Mouse (Mus musculus): ENCODE results near the gene Habp2. TPM values are rescaled to one million over a fixed set of nuclear protein-coding genes. Genes with fewer than 3 reads are reported as not detected.

Gene Habp2
- polyA plus RNA-seq (2016; fragmentation: Nextera tagmentation; extraction: Ambion mirVana), result 0.13 TPM in 1 of 2 replicates, not detected in the other

DNA sequence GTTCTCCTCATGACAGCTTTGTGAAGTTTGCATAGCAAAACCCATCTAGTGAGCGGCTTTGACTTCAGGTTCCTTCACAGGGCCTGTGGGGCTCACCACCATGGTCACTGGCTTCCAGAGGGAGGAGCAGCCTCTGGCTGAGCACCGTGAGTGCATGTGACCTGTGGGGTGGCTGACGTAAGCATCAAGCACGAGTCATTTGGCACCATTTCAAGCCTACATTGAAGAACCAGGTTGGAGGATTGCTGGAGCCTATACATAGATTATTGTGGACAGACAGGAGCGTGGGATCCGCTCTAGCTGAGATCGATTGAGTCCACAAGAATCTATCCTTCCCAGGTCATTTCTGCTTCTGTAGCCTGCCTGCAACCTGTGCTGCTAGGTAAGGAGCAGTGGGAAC lies at the start of gene Habp2:
TSS of gene Habp2 (plus strand) at position 272 of the 400 bp plus-strand sequence.
- ATAC-seq (ENCODE audit: low FRiP score, low read depth), result no peak
- H3K27me3 ChIP-seq, result no peaks in the 10 kb centered on the region
- no peak within 1 kb of the TSS for H3K27ac ChIP-seq (replicated peaks)
- H3K9ac ChIP-seq (replicated peaks), result no peak within 1 kb of the TSS
- no peak within 1 kb of the TSS for H3K4me2 ChIP-seq (replicated peaks)
- H3K4me3 ChIP-seq, result no peak within 1 kb of the TSS
- 90% methylated on average over 7 of the region's 7 CpGs for WGBS
- no peaks in the 10 kb centered on the region for H3K4me1 ChIP-seq
- H3K9me3 ChIP-seq, result no peaks in the 10 kb centered on the region
- H3K36me3 ChIP-seq, result no peaks in the 10 kb centered on the region

DNA sequence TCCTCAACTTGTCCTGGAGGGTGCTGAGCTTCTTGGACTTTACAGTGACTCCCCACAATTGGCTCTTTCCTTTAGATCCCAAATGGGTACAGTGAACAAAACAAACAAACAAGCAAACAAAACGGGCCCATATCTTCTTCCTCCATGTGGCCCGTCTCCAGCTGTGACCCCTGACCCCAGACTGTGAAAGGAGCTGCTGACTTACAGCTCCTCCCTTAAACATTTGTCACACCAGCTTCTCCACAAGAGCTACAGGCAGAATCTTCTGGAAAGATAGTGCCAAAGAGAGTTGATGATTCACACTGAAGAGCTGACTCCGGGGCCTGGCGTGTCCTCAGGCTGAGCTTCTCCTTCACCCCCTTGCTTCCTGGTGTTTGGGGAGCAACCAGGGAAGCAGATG lies 48.4 kb upstream of the Habp2 start:
- no peak overlapping the region for H3K4me2 ChIP-seq (replicated peaks)
- no peaks in the 10 kb centered on the region for H3K36me3 ChIP-seq
- H3K4me1 ChIP-seq, result 0 out of 2 replicates have a peak, but pooled peaks cover 3% of the 10 kb centered on the region
- WGBS, result 79% methylated on average over 4 of the region's 4 CpGs
- H3K27me3 ChIP-seq, result no peaks in the 10 kb centered on the region
- H3K9ac ChIP-seq (replicated peaks), result no peak overlapping the region
- no peak overlapping the region for H3K27ac ChIP-seq (replicated peaks)
- no peak overlapping the region for H3K4me3 ChIP-seq
- ATAC-seq (ENCODE audit: low FRiP score, low read depth), result no peak
- no peaks in the 10 kb centered on the region for H3K9me3 ChIP-seq

DNA sequence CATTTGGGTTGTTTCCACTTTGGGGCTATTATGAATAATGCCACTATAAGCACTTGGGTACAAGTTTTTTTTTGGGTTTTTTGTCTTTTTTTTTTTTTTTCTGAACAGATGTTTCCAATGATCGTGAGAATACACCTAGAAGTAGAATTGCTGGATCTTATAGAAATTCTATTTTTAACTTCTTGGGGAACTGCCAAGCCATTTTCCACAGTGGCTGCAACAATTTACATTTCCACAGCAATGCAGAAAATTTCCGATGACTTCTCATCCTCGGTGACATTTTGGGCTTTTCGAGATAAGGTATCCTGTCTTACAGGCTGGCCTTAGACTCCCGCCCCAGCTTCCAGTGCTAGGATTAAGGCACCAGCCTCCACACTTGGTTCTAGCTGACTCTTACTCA lies 41.7 kb upstream of the Habp2 start:
- ATAC-seq (ENCODE audit: low FRiP score, low read depth), result no peak
- H3K4me3 ChIP-seq, result no peak overlapping the region
- no peaks in the 10 kb centered on the region for H3K27me3 ChIP-seq
- 88% methylated on average over 5 of the region's 5 CpGs for WGBS
- H3K9me3 ChIP-seq, result no peaks in the 10 kb centered on the region
- no peaks in the 10 kb centered on the region for H3K36me3 ChIP-seq
- H3K4me1 ChIP-seq, result no peaks in the 10 kb centered on the region
- H3K27ac ChIP-seq (replicated peaks), result no peak overlapping the region
- H3K4me2 ChIP-seq (replicated peaks), result no peak overlapping the region
- no peak overlapping the region for H3K9ac ChIP-seq (replicated peaks)

DNA sequence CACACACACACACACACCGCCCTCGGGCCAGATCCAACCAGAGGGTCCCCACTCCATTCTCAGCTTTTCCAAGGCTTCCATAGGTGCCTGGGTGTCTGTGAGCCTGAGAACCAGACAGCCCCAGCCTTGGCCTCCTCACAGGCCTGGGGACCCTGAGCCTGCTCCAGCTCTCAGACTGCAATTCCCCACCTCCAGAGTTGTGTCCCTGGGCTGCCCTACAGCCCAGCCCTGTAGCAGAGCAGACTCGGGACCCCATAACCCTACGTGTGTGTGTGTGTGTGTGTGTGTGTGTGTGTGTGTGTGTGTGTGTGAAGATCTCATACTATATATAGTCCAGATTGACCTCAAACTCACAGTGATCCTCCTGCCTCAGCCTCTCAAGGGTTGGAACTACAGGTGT lies 34.1 kb upstream of the Habp2 start:
- WGBS, result 88% methylated on average over 4 of the region's 4 CpGs
- H3K4me1 ChIP-seq, result peaks cover 6% of the 10 kb centered on the region; the same call in 1 of the 2 replicates
- ATAC-seq (ENCODE audit: low FRiP score, low read depth), result no peak
- no peak overlapping the region for H3K4me3 ChIP-seq
- H3K36me3 ChIP-seq, result no peaks in the 10 kb centered on the region
- H3K27ac ChIP-seq (replicated peaks), result no peak overlapping the region
- H3K9me3 ChIP-seq, result no peaks in the 10 kb centered on the region
- no peak overlapping the region for H3K4me2 ChIP-seq (replicated peaks)
- H3K9ac ChIP-seq (replicated peaks), result no peak overlapping the region
- H3K27me3 ChIP-seq, result 0 out of 2 replicates have a peak, but pooled peaks cover 7% of the 10 kb centered on the region

DNA sequence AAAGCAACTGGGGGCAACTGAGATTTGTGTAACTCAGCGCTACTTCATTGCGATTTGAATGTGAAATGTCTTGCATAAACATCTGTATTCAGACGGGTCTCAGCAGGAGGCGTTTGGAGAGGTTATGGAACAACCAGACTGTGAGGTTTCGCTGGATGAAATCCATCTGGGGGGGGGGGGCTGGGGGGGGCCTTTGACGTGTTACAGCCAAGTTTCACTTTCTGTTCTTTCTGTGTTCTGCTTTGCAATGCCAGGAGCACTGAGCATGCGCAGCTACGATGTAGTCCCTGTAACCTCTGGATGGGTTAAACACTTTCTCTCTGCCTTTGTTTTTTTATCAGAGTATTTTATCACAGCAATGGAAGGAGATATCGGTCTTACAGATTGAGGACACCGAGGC lies 33.7 kb upstream of the Habp2 start:
- ATAC-seq (ENCODE audit: low FRiP score, low read depth), result no peak
- Histone ChIP-seq H3K9me3 (no peaks in the 10 kb centered on the region), H3K27ac (replicated peaks) (no peak overlapping the region), H3K36me3 (no peaks in the 10 kb centered on the region), H3K27me3 (0 out of 2 replicates have a peak, but pooled peaks cover 7% of the 10 kb centered on the region), H3K4me1 (peaks cover 6% of the 10 kb centered on the region; the same call in 1 of the 2 replicates), H3K4me2 (replicated peaks) (no peak overlapping the region), H3K4me3 (no peak overlapping the region), H3K9ac (replicated peaks) (no peak overlapping the region)
- 84% methylated on average over 10 of the region's 10 CpGs for WGBS

DNA sequence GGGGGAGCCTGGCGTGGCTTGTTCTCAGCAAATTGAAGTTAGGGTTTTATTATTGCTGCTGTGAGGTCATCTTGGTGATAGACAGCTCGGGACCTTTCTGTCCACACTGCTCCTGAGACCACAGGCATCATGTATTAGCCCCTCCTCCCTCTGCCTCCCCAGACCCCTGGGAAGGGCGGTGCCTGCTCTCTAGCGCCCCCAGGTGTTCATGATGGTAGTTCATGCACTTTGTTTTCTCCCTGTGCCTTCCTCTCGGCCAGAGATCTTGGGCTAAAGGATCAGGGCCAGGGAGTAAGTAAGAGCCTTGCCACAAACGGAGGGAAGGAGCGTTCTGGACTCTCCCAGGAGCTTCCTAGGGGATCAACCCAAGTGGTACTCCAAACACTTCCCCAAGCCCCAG lies 32.2 kb upstream of the Habp2 start:
- Histone ChIP-seq H3K27ac (replicated peaks) (no peak overlapping the region), H3K9ac (replicated peaks) (no peak overlapping the region), H3K36me3 (no peaks in the 10 kb centered on the region), H3K27me3 (0 out of 2 replicates have a peak, but pooled peaks cover 7% of the 10 kb centered on the region), H3K9me3 (no peaks in the 10 kb centered on the region), H3K4me2 (replicated peaks) (no peak overlapping the region), H3K4me1 (peaks cover 6% of the 10 kb centered on the region; the same call in 1 of the 2 replicates), H3K4me3 (no peak overlapping the region)
- WGBS, result 48% methylated on average over 7 of the region's 7 CpGs
- no peak for ATAC-seq (ENCODE audit: low FRiP score, low read depth)

DNA sequence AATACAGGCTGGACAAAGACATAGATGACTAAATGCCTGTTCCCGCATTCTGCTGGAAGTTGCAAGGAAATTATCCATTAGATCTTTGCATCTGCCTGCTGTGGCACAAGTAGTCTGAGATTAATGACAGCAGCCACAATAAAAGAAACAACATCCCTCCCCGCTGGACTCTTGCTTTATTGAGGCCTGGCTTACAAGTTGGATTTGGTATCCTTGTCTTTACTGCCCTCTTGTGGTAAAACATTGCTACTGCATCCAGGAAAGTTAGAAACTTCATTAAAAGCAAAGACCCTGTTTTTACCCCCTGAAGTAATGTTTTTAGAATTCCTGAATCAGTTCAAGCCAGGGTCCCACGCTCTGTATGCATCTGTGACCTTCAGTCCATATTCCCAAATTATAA lies 31.4 kb upstream of the Habp2 start:
- H3K9ac ChIP-seq (replicated peaks), result no peak overlapping the region
- no peak overlapping the region for H3K4me3 ChIP-seq
- no peaks in the 10 kb centered on the region for H3K9me3 ChIP-seq
- no peak overlapping the region for H3K27ac ChIP-seq (replicated peaks)
- no peak for ATAC-seq (ENCODE audit: low FRiP score, low read depth)
- H3K4me1 ChIP-seq, result peaks cover 6% of the 10 kb centered on the region; the same call in 1 of the 2 replicates
- no peak overlapping the region for H3K4me2 ChIP-seq (replicated peaks)
- 28% methylated on average over 3 of the region's 3 CpGs for WGBS
- no peaks in the 10 kb centered on the region for H3K36me3 ChIP-seq
- H3K27me3 ChIP-seq, result 0 out of 2 replicates have a peak, but pooled peaks cover 7% of the 10 kb centered on the region

DNA sequence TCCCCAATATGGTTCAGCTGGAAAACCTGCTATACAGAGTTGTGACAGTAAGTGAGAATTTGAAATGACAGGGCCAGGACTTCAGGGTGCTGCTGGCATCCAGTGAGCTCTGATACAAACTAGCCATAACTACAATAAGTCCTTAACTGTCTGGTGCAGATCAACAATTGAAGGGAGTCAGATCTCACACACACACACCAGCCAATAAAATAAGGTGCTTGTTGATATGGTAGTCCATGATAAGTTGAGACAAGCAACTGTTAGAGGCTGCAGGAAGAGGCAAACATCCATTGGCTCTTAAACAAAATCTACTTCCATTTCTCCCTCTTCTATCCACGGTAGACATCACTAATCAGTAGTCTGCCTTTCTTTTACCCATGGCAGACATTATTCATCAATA lies 30.7 kb upstream of the Habp2 start:
- H3K27ac ChIP-seq (replicated peaks), result no peak overlapping the region
- no peak overlapping the region for H3K4me3 ChIP-seq
- no peaks in the 10 kb centered on the region for H3K9me3 ChIP-seq
- ATAC-seq (ENCODE audit: low FRiP score, low read depth), result no peak
- H3K36me3 ChIP-seq, result no peaks in the 10 kb centered on the region
- H3K4me2 ChIP-seq (replicated peaks), result no peak overlapping the region
- H3K4me1 ChIP-seq, result peaks cover 6% of the 10 kb centered on the region; the same call in 1 of the 2 replicates
- H3K27me3 ChIP-seq, result 0 out of 2 replicates have a peak, but pooled peaks cover 7% of the 10 kb centered on the region
- no peak overlapping the region for H3K9ac ChIP-seq (replicated peaks)
- 76% methylated on average over 1 of the region's 1 CpGs for WGBS

DNA sequence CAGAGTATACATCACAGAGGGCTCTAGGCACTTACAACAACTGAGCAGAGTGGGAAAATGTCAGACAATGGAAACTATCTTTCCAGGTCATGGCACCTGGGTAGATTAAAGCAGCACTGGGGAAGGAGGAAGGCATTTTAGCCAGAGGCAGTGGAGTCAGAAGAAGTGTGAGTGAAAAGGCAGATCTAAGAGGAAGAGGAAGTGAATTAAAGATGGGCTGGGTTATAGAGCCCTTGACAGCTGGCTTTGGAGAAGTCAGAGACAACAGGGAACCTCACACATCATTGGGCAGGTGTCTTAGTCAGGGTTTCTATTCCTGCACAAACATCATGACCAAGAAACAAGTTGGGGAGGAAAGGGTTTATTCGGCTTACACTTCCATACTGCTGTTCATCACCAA lies 30.2 kb upstream of the Habp2 start:
- H3K4me3 ChIP-seq, result no peak overlapping the region
- 0 out of 2 replicates have a peak, but pooled peaks cover 1% of the 10 kb centered on the region for H3K4me1 ChIP-seq
- WGBS, result 78% methylated on average over 1 of the region's 1 CpGs
- ATAC-seq (ENCODE audit: low FRiP score, low read depth), result no peak
- H3K27me3 ChIP-seq, result 0 out of 2 replicates have a peak, but pooled peaks cover 7% of the 10 kb centered on the region
- no peaks in the 10 kb centered on the region for H3K9me3 ChIP-seq
- no peak overlapping the region for H3K4me2 ChIP-seq (replicated peaks)
- H3K27ac ChIP-seq (replicated peaks), result no peak overlapping the region
- no peak overlapping the region for H3K9ac ChIP-seq (replicated peaks)
- H3K36me3 ChIP-seq, result no peaks in the 10 kb centered on the region

DNA sequence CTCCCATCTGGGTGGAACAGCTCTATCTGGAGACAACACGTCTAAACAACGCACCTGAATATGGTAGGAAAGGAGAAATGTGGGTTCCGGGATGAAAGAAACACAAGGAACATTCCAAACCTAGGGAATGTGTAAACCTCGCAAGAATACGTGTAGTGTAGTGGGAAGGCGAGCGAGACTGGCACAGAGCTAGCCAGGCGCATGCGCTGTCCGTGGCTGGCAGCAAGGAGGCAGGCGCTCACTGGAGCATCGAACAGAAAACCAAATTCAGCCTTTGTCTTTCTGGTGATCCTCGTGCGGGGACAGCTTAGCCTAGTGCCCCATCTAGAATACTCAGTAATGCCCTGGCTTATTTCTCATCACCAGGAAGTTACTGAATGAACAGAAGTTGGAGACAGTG lies 23.2 kb upstream of the Habp2 start:
- no peak overlapping the region for H3K4me3 ChIP-seq
- H3K9ac ChIP-seq (replicated peaks), result no peak overlapping the region
- H3K4me2 ChIP-seq (replicated peaks), result no peak overlapping the region
- WGBS, result 81% methylated on average over 14 of the region's 14 CpGs
- ATAC-seq (ENCODE audit: low FRiP score, low read depth), result no peak
- H3K9me3 ChIP-seq, result no peaks in the 10 kb centered on the region
- no peaks in the 10 kb centered on the region for H3K36me3 ChIP-seq
- H3K4me1 ChIP-seq, result no peaks in the 10 kb centered on the region
- H3K27me3 ChIP-seq, result no peaks in the 10 kb centered on the region
- no peak overlapping the region for H3K27ac ChIP-seq (replicated peaks)

DNA sequence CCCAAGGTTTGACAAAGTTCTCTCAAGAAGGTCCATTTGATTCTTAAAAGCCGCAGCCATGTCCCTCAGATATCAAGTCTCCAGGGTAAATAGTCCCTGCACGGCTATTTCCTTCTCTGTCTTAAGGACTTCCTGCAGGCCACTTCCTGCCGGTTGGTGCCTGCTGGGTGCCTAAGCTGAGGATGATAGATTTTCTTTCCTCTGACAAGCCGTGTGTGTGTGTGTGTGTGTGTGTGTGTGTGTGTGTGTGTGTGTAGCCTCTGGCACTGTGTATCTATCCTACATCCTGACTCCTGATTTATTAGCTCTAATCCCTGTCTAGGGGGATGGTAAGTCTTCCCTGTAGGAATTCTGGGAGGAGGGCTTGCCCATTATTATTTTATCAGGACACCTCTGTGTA lies 22.8 kb upstream of the Habp2 start:
- Histone ChIP-seq H3K4me1 (no peaks in the 10 kb centered on the region), H3K4me2 (replicated peaks) (no peak overlapping the region), H3K9ac (replicated peaks) (no peak overlapping the region), H3K9me3 (no peaks in the 10 kb centered on the region), H3K27ac (replicated peaks) (no peak overlapping the region; the same call in 1 of the 2 replicates), H3K36me3 (no peaks in the 10 kb centered on the region), H3K4me3 (no peak overlapping the region), H3K27me3 (no peaks in the 10 kb centered on the region)
- no peak for ATAC-seq (ENCODE audit: low FRiP score, low read depth)
- WGBS, result 80% methylated on average over 4 of the region's 4 CpGs

DNA sequence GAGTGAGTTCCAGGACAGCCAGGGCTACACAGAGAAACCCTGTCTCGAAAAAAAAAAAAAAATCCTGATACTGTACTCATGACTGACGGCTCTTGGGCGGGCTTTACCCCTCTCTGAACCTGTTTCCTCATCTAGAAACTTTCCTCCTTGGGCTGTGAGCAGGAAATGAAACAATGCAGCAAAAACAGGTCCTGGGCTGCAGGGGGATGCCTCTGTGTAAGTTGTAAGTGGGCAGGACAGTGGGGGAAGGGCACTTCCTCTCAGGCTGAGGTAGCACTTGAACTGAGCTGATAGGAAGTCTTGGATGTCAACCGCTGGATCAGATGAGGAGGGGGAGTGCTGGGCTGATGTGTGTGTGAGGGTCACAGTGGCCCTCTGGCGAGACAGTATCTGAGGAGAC lies 21.8 kb upstream of the Habp2 start:
- no peak overlapping the region for H3K27ac ChIP-seq (replicated peaks)
- 78% methylated on average over 5 of the region's 5 CpGs for WGBS

DNA sequence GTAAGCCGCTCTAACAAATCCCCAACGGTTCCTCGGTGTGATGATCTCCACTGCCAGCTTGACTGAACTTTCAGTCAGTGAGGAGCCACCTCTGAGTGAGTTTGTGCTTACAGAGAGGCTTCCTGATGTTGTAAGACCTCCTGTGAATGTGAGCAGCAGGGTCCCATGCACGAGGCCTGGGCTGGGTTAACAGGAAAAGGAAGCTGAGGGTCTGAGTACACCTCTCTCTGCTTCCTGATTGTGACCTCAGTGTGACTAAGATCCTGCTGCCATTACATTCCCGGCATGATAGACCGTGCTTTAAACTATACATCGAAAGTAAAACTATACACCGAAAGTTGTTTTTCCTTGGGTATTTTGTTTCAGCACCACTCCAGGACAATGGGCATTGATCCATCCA lies 14.9 kb upstream of the Habp2 start:
- Histone ChIP-seq H3K27me3 (peaks cover 4% of the 10 kb centered on the region; the same call in 1 of the 2 replicates), H3K9me3 (no peaks in the 10 kb centered on the region), H3K27ac (replicated peaks) (no peak overlapping the region), H3K9ac (replicated peaks) (no peak overlapping the region), H3K36me3 (no peaks in the 10 kb centered on the region), H3K4me2 (replicated peaks) (no peak overlapping the region), H3K4me1 (no peaks in the 10 kb centered on the region), H3K4me3 (no peak overlapping the region)
- ATAC-seq (ENCODE audit: low FRiP score, low read depth), result no peak
- 87% methylated on average over 8 of the region's 8 CpGs for WGBS

More for the DNA sequence above, 21.8 kb upstream of the Habp2 start:
- ATAC-seq (ENCODE audit: low FRiP score, low read depth), result no peak
- no peak overlapping the region for H3K9ac ChIP-seq (replicated peaks)
- H3K4me3 ChIP-seq, result no peak overlapping the region
- H3K36me3 ChIP-seq, result no peaks in the 10 kb centered on the region
- no peak overlapping the region for H3K4me2 ChIP-seq (replicated peaks)
- H3K27me3 ChIP-seq, result no peaks in the 10 kb centered on the region
- no peaks in the 10 kb centered on the region for H3K4me1 ChIP-seq
- no peaks in the 10 kb centered on the region for H3K9me3 ChIP-seq
